Mouse (Mus musculus) lung, embryonic 16.5 days (tissue): ENCODE data around the gene Plin5. TPM values are rescaled to one million over a fixed set of nuclear protein-coding genes. Genes with fewer than 3 reads are reported as not detected.
"Not testable (repeated sequence)": the region's sequence is repeated elsewhere in the genome, so short reads cannot be mapped to it uniquely, and the experiment has no call there.

Experiments
- ATAC-seq: fragments of 200-750 bp; cut with Nextera tagmentation; 2 replicates; pipeline ENCODE4 v1.8.0; 2017; ENCODE audit warnings: low read depth, mild to moderate bottlenecking, moderate library complexity
- H3K27ac ChIP-seq: fragments of 300-500 bp; sonication (generic); 2 replicates; pipeline ENCODE4 v1.5.1; 2014; ENCODE audit warnings: mild to moderate bottlenecking, control low read depth, low read length
- H3K27me3 ChIP-seq: fragments of 300-500 bp; sonication (generic); 2 replicates; pipeline ENCODE4 v1.6.1; 2014; ENCODE audit warnings: low read depth, low read length, mixed read lengths; ENCODE audit not compliant: control insufficient read depth, insufficient read depth
- H3K36me3 ChIP-seq: fragments of 300-500 bp; sonication (generic); 2 replicates; pipeline ENCODE4 v1.6.1; 2014; ENCODE audit warnings: low read length; ENCODE audit not compliant: control insufficient read depth, insufficient read depth
- H3K4me1 ChIP-seq: fragments of 300-500 bp; sonication (generic); replicated peaks from 2 replicates; pipeline ENCODE4 v1.6.1; 2014; ENCODE audit warnings: low read length, mixed read lengths; ENCODE audit not compliant: control insufficient read depth, insufficient read depth
- H3K4me2 ChIP-seq: fragments of 300-500 bp; sonication (generic); 2 replicates; pipeline ENCODE4 v1.6.1; 2014; ENCODE audit warnings: low read depth, low read length, control low read depth
- H3K4me3 ChIP-seq: fragments of 300-500 bp; sonication (generic); 2 replicates; pipeline ENCODE4 v1.5.1; 2014; ENCODE audit warnings: mild to moderate bottlenecking, low read length, control low read depth
- H3K9ac ChIP-seq: fragments of 300-500 bp; sonication (generic); 2 replicates; pipeline ENCODE4 v1.6.1; 2014; ENCODE audit warnings: low read length, control low read depth
- H3K9me3 ChIP-seq: fragments of 300-500 bp; sonication (generic); 2 replicates; pipeline ENCODE4 v1.6.1; 2016; ENCODE audit warnings: low read length; ENCODE audit not compliant: control insufficient read depth
- WGBS: fragments of 180-500 bp; shearing (Covaris S2); extraction: QIAGEN DNeasy Blood & Tissue Kit; methylation state at CpG from one replicate; pipeline ENCODE4 v1.1.7; 2014; 5-methylcytosine and 5-hydroxymethylcytosine counted together
- polyA plus RNA-seq: library from polyadenylated mRNA; unstranded; fragments of >200 nt; fragmentation: Nextera tagmentation; extraction: Ambion mirVana; gene quantifications from 2 replicates; pipeline ENCODE4 v1.2.1, GENCODE M21; 2015

Plin5 gene
- polyA plus RNA-seq, 1 experiment from 2014 or later, result 1.3 TPM

GRCm38 (mm10) chr17:56112743-56113142 lies 4.7 kb downstream of the Plin5 start:
- Histone ChIP-seq H3K4me2 (no peak overlapping the region), H3K4me3 (no peak overlapping the region), H3K27me3 (peaks cover 4% of the 10 kb centered on the region), H3K36me3 (no peaks in the 10 kb centered on the region), H3K9ac (no peak overlapping the region), H3K9me3 (no peaks in the 10 kb centered on the region), H3K4me1 (peaks cover 3% of the 10 kb centered on the region), H3K27ac (no peak overlapping the region)
- no peak for ATAC-seq
- 80% methylated on average over 3 of the region's 3 CpGs for WGBS

GRCm38 (mm10) chr17:56111864-56112263 lies 5.5 kb downstream of the Plin5 start:
- H3K9me3 ChIP-seq, result no peaks in the 10 kb centered on the region
- no peak overlapping the region for H3K27ac ChIP-seq
- no peaks in the 10 kb centered on the region for H3K36me3 ChIP-seq
- H3K4me2 ChIP-seq, result no peak overlapping the region
- no peaks in the 10 kb centered on the region for H3K27me3 ChIP-seq
- H3K4me1 ChIP-seq, result no peaks in the 10 kb centered on the region
- WGBS, result 46% methylated on average over 5 of the region's 5 CpGs
- no peak overlapping the region for H3K4me3 ChIP-seq
- peak; percentile 35 for ATAC-seq
- H3K9ac ChIP-seq, result no peak overlapping the region

- H3K36me3 ChIP-seq, result no peaks in the 10 kb centered on the region
- ATAC-seq, result no peak
- H3K4me1 ChIP-seq, result no peaks in the 10 kb centered on the region
- WGBS, result 63% methylated on average over 1 of the region's 1 CpGs
- H3K27ac ChIP-seq, result no peak overlapping the region
- H3K27me3 ChIP-seq, result no peaks in the 10 kb centered on the region
- H3K4me3 ChIP-seq, result no peak overlapping the region
- H3K4me2 ChIP-seq, result no peak overlapping the region
- no peaks in the 10 kb centered on the region for H3K9me3 ChIP-seq
- no peak overlapping the region for H3K9ac ChIP-seq
These were observed 6.4 kb downstream of the Plin5 start for GRCm38 (mm10) chr17:56111021-56111420.

GRCm38 (mm10) chr17:56110571-56110970 lies 6.8 kb downstream of the Plin5 start:
- no peak overlapping the region for H3K9ac ChIP-seq
- no peak for ATAC-seq
- H3K27me3 ChIP-seq, result no peaks in the 10 kb centered on the region
- WGBS, result 67% methylated on average over 4 of the region's 4 CpGs
- H3K4me3 ChIP-seq, result no peak overlapping the region
- no peak overlapping the region for H3K4me2 ChIP-seq
- no peak overlapping the region for H3K27ac ChIP-seq
- H3K9me3 ChIP-seq, result no peaks in the 10 kb centered on the region
- no peaks in the 10 kb centered on the region for H3K4me1 ChIP-seq
- H3K36me3 ChIP-seq, result no peaks in the 10 kb centered on the region

- peak within 1 kb of the TSS; percentile 9; the same call in 1 of the 2 replicates for H3K27ac ChIP-seq
- WGBS, result 46% methylated on average over 8 of the region's 10 CpGs
- no peaks in the 10 kb centered on the region for H3K4me1 ChIP-seq
- H3K36me3 ChIP-seq, result no peaks in the 10 kb centered on the region
- H3K4me2 ChIP-seq, result no peak within 1 kb of the TSS
- H3K27me3 ChIP-seq, result no peaks in the 10 kb centered on the region
- no peak within 1 kb of the TSS; the same call in 1 of the 2 replicates for H3K9ac ChIP-seq
- peak; percentile 12; the same call in 1 of the 2 replicates for ATAC-seq
- no peaks in the 10 kb centered on the region for H3K9me3 ChIP-seq
- no peak within 1 kb of the TSS for H3K4me3 ChIP-seq
These were observed 8.0 kb downstream of the Plin5 start, which contains the start of gene Plin4 for GRCm38 (mm10) chr17:56109219-56110051. TSS of gene Plin4 (minus strand) at chr17:56109803.

GRCm38 (mm10) chr17:56108334-56109044 lies 8.9 kb downstream of the Plin5 start:
- H3K9me3 ChIP-seq, result no peaks in the 10 kb centered on the region
- ATAC-seq, result peak; percentile 75
- H3K36me3 ChIP-seq, result no peaks in the 10 kb centered on the region
- H3K4me1 ChIP-seq, result no peaks in the 10 kb centered on the region
- no peak overlapping the region for H3K4me2 ChIP-seq
- H3K27ac ChIP-seq, result no peak overlapping the region; the same call in 1 of the 2 replicates
- no peak overlapping the region for H3K4me3 ChIP-seq
- 74% methylated on average over 6 of the region's 6 CpGs for WGBS
- H3K9ac ChIP-seq, result no peak overlapping the region; the same call in 1 of the 2 replicates
- no peaks in the 10 kb centered on the region for H3K27me3 ChIP-seq

GRCm38 (mm10) chr17:56107736-56108135 lies 9.7 kb downstream of the Plin5 start:
- Histone ChIP-seq H3K9ac (no peak overlapping the region), H3K36me3 (no peaks in the 10 kb centered on the region), H3K27ac (no peak overlapping the region), H3K9me3 (no peaks in the 10 kb centered on the region), H3K4me2 (no peak overlapping the region), H3K4me1 (no peaks in the 10 kb centered on the region), H3K27me3 (no peaks in the 10 kb centered on the region), H3K4me3 (no peak overlapping the region)
- 52% methylated on average over 2 of the region's 2 CpGs for WGBS
- ATAC-seq, result no peak

GRCm38 (mm10) chr17:56106981-56107380 lies 10.4 kb downstream of the Plin5 start:
- H3K27me3 ChIP-seq, result no peaks in the 10 kb centered on the region
- peaks cover 6% of the 10 kb centered on the region; the same call in 1 of the 2 replicates for H3K36me3 ChIP-seq
- no peaks in the 10 kb centered on the region for H3K4me1 ChIP-seq
- H3K9me3 ChIP-seq, result no peaks in the 10 kb centered on the region
- no peak overlapping the region for H3K27ac ChIP-seq
- WGBS, result 58% methylated on average over 4 of the region's 4 CpGs
- no peak overlapping the region for H3K4me3 ChIP-seq
- no peak overlapping the region for H3K4me2 ChIP-seq
- H3K9ac ChIP-seq, result no peak overlapping the region
- no peak for ATAC-seq

- not testable (repeated sequence) for H3K4me1 ChIP-seq, H3K9ac ChIP-seq, H3K36me3 ChIP-seq, H3K4me3 ChIP-seq, ATAC-seq, H3K27ac ChIP-seq, H3K4me2 ChIP-seq, H3K9me3 ChIP-seq, H3K27me3 ChIP-seq
- WGBS, result 95% methylated on average over 4 of the region's 4 CpGs
These were observed 11.0 kb downstream of the Plin5 start for GRCm38 (mm10) chr17:56106436-56106835.
